Mouse (Mus musculus) heart, postnatal 36 days (tissue): ENCODE measurements at regions not wholly inside any gene's neighbourhood (a gene's known extent, or its start where the extent isn't known, plus 50 kb on each side); places are given as distances from the start of the nearest gene placed in this dataset.

Experiments
- DNase-seq, 2 experiments: peaks; one replicate each; pipeline ENCODE4 v3.0.0; 2021 to 2022
- intact Hi-C: fragments of 180-260 bp; cut with DNase I; formaldehyde crosslinking; loops from one replicate; pipeline ENCODE4 v1.15.1; 2025

DNA sequence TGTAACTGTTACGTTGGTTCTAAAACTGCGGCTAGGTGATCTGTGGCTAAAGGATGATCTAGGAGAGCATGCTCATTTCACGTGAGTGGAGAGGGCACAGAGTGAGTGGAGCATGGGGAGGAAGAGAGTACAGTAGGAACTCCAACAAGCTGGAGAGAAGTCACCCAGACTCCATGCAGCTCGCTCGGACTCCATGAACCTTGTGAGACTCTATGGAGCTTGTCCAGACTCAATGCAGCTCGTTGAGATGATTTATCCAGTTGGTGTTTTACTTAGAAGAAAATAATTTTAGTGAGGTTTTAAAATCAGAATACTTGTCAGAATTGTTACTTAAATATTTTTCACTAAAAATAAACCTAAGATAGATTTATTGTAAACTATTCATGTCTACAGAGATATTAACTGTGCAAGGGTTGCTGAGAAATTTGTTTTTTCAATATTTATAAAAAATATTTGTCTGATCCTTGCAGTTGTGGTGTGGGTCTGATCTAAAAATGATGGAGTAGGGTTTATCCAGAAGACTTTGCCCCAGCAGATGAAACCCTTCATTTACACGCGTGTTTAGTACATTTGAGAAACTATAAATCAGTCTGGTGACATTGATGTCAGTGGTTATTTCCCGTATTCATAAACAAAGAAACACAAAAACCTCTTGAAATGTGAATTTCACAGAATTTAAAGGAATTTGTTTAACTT, 222.3 kb downstream of the Car2 start:
- DNase-seq = no peak
- intact Hi-C loops = no loop called here

GRCm38 (mm10) chr3:15110037-15110748, 221.9 kb downstream of the Gm9733 start:
- DNase-seq = no peak
- intact Hi-C loops = no loop called here

- no peak for DNase-seq
- intact Hi-C loops = no loop called here
Observed at GRCm38 (mm10) chr3:15112177-15112838, 219.8 kb downstream of the Gm9733 start.

DNA sequence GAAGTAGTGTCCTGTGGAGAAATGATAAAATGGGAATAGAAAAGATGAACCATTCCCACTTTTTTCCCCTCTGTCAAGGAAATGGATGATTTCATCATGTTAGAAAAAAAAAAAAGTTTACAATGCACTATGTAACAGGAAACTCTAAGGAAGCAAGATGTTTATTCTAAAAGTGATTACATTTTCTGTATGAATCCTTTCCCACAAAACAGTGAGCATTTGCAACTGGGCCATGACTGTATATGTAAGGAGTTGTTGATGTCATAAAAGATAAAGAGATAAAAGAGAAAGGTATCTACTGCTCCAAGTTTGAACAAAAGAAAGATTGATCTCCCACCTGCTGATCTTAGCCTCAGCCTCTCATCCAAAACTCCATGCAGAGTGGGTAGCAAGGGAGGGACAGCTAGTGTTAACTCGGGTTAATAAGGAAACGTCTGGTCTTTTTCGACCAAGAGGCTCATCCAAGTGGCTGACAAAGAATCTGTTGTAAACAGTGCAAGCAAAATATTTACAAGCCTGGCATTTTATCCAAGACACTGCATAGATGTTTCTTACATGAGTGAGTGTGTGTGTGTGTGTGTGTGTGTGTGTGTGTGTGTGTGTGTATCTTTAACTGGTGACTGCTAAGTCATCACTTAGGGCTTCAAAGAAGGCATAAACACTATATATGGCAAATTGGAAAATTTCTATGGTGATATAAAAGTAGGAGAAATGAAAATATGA, 213.3 kb downstream of the Gm9733 start:
- intact Hi-C loops = no loop called here
- no peak for DNase-seq

GRCm38 (mm10) chr3:15126736-15127135, 205.4 kb downstream of the Gm9733 start:
- intact Hi-C loops = no loop called here
- DNase-seq = no peak

- no peak for DNase-seq
- intact Hi-C loops = no loop called here
Observed at GRCm38 (mm10) chr3:15128370-15128769, 203.7 kb downstream of the Gm9733 start.

DNA sequence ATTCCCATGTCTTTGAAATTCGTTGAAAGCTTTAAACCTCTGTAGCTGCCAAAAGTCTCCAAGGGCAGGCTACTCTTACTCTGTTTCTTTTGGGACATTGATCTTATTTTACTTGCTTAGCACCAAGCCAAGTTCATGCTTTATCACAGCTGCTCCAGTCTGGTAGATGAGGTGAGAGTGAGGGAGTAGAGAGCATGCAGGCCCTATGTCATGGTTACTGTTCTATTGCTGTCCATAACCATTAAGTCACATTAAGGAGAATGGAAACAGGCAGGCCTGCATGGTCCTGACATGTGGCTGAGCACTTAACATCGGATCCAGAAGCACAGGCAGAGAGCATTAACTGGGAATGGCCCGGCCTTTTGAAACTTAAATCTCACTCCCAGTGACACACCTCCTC, 203.1 kb downstream of the Gm9733 start:
- DNase-seq = no peak
- intact Hi-C loops = no loop called here

DNA sequence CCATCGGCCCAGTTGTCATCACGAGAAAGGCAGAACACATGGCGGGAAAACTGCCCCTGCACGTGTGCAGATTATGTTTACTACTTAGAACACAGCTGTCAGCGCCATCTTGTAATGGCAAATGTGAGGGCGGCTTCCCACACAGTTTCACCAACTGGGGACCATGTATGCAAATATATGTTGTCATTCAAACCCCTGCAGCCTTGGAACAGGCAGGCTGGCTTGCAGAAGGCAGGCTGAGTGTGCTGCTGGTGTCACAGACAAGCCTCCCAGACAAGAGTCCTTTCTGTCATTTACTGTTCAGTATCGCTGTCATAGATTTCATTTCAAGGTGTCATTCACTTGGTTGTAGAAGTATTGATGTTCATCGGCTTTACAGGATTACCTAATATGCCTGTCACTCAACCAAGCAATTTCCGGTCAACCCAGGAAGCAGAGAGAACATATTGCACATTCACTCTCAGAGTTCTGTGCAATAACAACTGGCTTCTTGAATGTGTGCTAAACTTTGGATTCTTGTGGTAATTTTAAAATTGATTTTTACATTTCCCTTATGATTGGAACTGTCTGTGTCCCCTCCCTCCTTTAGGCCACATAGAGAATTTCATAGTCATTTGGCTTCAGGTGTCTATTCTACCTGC, 202.3 kb downstream of the Gm9733 start:
- no peak for DNase-seq
- intact Hi-C loops = no loop called here

- intact Hi-C loops = no loop called here
- DNase-seq = no peak
Observed at GRCm38 (mm10) chr3:15132136-15132535, 200.0 kb downstream of the Gm9733 start.

DNA sequence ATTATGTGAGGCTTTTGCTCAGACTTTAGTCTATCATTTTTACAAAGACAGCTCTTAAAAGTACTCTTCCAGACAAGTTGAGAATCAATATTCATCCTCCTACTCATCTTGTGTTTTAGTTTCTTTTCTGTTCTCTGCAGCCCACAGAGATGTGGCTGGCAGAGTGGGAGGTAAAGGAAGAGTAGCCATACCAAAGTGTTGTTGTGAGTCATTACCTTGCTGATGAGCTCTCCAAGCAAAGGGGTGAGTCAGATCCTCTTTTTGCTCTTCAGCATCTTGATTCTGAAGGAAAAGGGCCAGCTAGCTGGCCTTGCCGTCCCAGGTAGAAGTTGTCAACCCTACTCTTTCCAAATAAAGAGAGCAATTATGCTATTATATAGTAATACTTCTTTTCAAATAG, 192.6 kb downstream of the Gm9733 start:
- intact Hi-C loops = no loop called here
- DNase-seq = no peak

GRCm38 (mm10) chr3:15153710-15154109, 178.4 kb downstream of the Gm9733 start:
- intact Hi-C loops = no loop called here
- DNase-seq = no peak

GRCm38 (mm10) chr3:15154153-15154552, 177.9 kb downstream of the Gm9733 start:
- DNase-seq = peak; percentile 13 to 27
- intact Hi-C loops = no loop called here

GRCm38 (mm10) chr3:15156681-15157080, 175.4 kb downstream of the Gm9733 start:
- no peak for DNase-seq
- intact Hi-C loops = no loop called here

- intact Hi-C loops = no loop called here
Observed at GRCm38 (mm10) chr3:15157842-15158241, 174.3 kb downstream of the Gm9733 start.

DNA sequence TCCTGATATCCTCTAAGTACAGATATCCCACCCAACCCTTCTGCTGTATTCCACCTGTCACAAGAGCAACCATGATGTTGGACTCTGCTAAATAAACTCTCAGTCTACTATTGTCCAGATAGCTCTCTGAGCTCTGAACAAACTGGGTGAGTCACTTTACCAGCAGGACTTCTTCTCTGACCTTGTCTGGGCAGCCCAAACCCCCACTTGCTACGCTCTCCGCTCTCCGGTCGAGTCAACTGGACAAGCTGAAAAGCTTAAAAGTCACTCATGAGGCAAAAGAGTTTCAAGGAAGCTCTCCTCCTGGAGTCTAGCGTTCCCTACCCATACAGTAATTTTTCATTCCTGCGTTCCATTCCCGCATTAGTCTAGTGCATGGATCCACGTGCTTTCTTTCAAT, 173.2 kb downstream of the Gm9733 start:
- no peak for DNase-seq
- intact Hi-C loops = no loop called here

More at GRCm38 (mm10) chr3:15157842-15158241, 174.3 kb downstream of the Gm9733 start:
- no peak for DNase-seq

DNA sequence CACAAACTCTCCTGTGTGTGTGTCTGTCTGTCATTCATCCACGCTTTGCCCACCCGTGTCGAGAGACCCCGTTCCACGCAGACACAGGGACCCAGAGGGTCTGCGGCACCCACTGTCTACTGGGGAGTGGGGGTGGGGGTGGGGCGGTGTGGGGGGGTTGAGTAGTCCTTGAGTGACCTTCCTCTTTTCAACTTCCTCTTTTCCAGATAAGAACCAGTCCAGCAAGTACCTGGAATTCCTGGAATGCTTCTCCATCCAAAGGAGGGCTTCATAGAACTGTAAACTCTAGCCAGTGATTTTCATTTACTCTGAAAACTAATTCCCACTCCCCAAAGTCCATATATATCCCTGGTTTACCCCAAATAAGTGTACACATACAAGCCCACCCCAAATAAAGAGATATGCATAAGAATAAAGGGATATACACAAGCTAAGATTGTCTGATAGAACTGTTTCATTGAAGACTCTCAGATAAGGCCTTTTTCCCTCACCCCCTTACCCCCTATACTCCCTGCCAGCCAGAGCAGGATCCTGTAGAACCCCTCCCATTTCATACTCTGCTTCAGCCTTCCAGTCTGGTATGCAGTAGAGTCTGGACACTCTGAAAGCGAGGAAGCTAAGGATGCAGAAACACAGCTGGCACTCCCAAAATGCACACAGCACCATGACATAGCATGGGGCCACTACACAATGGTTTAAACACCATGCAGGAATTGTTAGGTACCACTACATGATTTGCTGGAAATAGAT, 172.0 kb downstream of the Gm9733 start:
- intact Hi-C loops = no loop called here
- DNase-seq = no peak

- intact Hi-C loops = no loop called here
- DNase-seq = no peak
Observed at GRCm38 (mm10) chr3:15175811-15176210, 156.3 kb downstream of the Gm9733 start.

DNA sequence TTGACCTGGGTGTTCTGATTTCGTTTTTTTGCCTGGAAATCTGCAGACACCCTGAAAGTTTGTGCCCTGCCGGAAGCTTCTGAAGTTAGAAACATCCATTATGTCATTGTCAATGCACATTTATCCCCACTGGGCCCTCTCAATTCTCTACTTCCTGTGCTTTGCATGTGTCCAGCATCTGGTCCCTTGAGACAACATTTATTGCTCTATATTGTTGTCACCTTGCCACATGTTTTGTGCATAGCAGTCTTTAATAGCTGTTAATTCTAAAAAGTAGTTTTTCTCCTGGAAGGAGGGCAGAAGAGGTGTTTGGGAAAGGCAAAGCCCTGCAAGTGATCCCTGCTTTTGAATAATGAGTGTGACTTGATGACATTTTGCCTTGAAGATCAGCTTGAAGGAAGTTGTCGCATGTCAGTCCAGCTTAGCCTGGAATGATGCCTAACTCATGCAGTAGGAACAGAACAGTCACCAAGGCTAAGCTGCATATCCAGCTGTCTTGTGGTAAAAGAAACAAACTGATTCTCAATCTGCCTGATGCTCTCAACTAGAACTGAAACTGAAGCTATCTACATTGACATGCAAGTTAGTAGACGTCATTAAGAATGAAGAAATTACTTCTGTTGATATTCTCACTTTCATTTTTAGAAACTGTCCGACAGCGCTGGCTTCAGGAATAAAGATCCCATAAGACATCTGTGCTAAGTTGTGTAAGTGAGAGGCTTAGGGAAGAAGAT, 152.9 kb downstream of the Gm9733 start:
- intact Hi-C loops = no loop called here
- no peak for DNase-seq

DNA sequence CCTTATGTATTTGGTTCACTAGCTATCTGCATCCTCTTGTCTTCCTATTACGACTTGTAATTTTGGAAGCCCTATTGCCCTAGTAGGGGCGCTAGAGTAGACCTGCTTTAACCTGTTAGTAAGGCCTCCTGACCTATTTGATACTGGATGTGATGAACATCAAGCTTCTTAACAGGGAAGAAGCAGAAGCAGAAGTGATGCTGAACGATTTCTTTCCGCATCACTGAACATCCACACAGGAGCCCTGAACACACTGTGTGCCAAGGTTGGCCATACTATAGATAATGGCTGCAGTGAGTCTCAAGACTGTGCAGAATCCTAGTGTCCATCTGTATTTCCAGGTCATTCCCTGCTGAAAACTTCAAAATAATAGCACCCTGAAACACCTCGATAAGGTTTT, 151.0 kb downstream of the Gm9733 start:
- no peak for DNase-seq
- intact Hi-C loops = no loop called here
